Mouse (Mus musculus) limb, embryonic 11.5 days (tissue): Measurements from ENCODE around the gene 1500009C09Rik. TPM values are rescaled to one million over a fixed set of nuclear protein-coding genes. Genes with fewer than 3 reads are reported as not detected.

Experiments
- ATAC-seq: fragments of 200-750 bp; cut with Nextera tagmentation; 2 replicates; pipeline ENCODE4 v1.8.0; 2017; ENCODE audit warnings: low read depth; ENCODE audit not compliant: insufficient number of reproducible peaks, low FRiP score, low TSS enrichment
- DNase-seq: peaks from one replicate; pipeline ENCODE4 v3.0.0-alpha.2; 2015; ENCODE audit warnings: low spot score
- H3K27ac ChIP-seq: fragments of 300-500 bp; sonication (generic); replicated peaks from 2 replicates; pipeline ENCODE4 v1.5.1; 2014; ENCODE audit warnings: low read depth, mild to moderate bottlenecking, low read length
- H3K27me3 ChIP-seq: fragments of 300-500 bp; sonication (generic); 2 replicates; pipeline ENCODE4 v1.6.1; 2014; ENCODE audit warnings: mild to moderate bottlenecking, low read length, mixed read lengths; ENCODE audit not compliant: control insufficient read depth, insufficient read depth
- H3K36me3 ChIP-seq: fragments of 300-500 bp; sonication (generic); 2 replicates; pipeline ENCODE4 v1.6.1; 2014; ENCODE audit warnings: mild to moderate bottlenecking, low read length, moderate library complexity, mixed read lengths; ENCODE audit not compliant: control insufficient read depth, insufficient read depth
- H3K4me1 ChIP-seq: fragments of 300-500 bp; sonication (generic); 2 replicates; pipeline ENCODE4 v1.6.1; 2014; ENCODE audit warnings: low read length, mixed read lengths; ENCODE audit not compliant: control insufficient read depth, insufficient read depth
- H3K4me2 ChIP-seq: fragments of 300-500 bp; sonication (generic); 2 replicates; pipeline ENCODE4 v1.6.1; 2014; ENCODE audit warnings: low read depth, mild to moderate bottlenecking, moderate library complexity; ENCODE audit not compliant: severe bottlenecking
- H3K4me3 ChIP-seq: fragments of 300-500 bp; sonication (generic); 2 replicates; pipeline ENCODE4 v1.5.1; 2014; ENCODE audit warnings: low read depth, low read length
- H3K9ac ChIP-seq: fragments of 300-500 bp; sonication (generic); 2 replicates; pipeline ENCODE4 v1.6.1; 2014; ENCODE audit warnings: mild to moderate bottlenecking, low read length
- H3K9me3 ChIP-seq: fragments of 300-500 bp; sonication (generic); 2 replicates; pipeline ENCODE4 v1.6.1; 2016; ENCODE audit warnings: low read length; ENCODE audit not compliant: control insufficient read depth
- WGBS: fragments of 180-500 bp; shearing (Covaris S2); extraction: QIAGEN DNeasy Blood & Tissue Kit; methylation state at CpG from one replicate; pipeline ENCODE4 v1.1.7; 2014; 5-methylcytosine and 5-hydroxymethylcytosine counted together
- polyA plus RNA-seq: library from polyadenylated mRNA; unstranded; fragments of >200 nt; fragmentation: Nextera tagmentation; extraction: Ambion mirVana; gene quantifications from 2 replicates; pipeline ENCODE4 v1.2.1, GENCODE M21; 2014

The 1500009C09Rik gene
- polyA plus RNA-seq, 1 experiment from 2014 or later = not detected

DNA sequence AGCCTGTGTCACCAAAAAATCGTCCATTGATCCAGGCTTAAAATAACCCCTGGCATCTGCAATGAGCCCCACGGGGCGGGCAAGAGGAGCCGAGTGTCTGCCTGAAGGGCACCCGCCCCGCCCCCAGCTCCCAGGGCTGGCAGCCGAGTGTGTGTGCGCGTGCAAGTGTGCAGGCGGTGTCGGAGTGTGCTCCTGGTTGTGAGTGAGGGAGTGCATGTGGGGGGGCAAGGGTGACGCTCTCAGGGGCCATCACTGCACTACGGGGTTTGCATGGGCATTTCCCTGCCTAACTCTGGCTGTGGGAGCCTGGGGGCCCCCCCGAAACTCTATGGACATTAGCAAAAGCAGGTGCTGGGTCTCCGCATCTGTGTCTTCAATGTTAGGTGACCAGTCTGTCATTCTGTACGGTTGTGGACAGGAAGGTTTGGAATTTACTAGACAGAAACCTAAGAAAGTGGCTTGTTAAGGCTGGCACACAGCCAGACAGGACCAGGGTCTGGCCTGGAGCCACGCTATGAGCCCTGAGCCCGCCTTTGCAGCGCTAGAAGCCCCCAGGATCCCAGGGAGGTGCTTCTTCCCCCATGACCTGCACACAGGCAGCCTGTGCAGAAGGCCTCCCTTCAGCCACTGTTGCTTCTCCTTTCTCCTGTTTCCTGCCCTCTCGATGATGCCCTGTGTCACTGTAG, 35.9 kb upstream of the 1500009C09Rik start:
- H3K4me1 ChIP-seq = 0 out of 2 replicates have a peak, but pooled peaks cover 7% of the 10 kb centered on the region
- WGBS = 53% methylated on average over 20 of the region's 20 CpGs

DNA sequence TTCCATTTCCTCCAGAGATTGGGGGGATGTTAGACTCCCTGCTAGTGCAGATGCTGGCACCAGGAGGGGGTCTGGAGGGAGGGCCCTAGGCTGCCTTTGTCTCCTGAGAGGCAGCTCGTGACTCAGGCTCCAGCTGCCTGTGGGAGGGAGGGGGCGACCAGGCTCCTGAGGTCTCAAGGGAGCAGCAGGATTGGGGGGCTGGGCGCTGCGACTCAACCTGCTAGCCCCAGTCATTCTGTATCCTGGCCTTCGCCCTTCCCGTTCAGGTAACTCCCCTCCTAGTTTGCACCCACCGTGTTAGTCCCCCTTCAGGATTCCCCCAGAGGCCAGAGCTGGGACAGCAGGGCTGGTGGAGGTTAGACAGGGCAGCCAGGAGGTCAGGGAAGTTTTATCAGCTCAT, 35.2 kb upstream of the 1500009C09Rik start:
- no peak for DNase-seq
- Histone ChIP-seq H3K9me3 (no peaks in the 10 kb centered on the region), H3K4me1 (0 out of 2 replicates have a peak, but pooled peaks cover 2% of the 10 kb centered on the region), H3K36me3 (no peaks in the 10 kb centered on the region), H3K27me3 (peaks cover 39% of the 10 kb centered on the region), H3K9ac (no peak overlapping the region), H3K4me3 (no peak overlapping the region), H3K4me2 (no peak overlapping the region), H3K27ac (no peak overlapping the region)
- 12% methylated on average over 7 of the region's 7 CpGs for WGBS
- ATAC-seq = no peak

More for the DNA sequence above, 35.9 kb upstream of the 1500009C09Rik start:
- ATAC-seq (no peak), DNase-seq (no peak)
- H3K4me3 ChIP-seq = no peak overlapping the region
- no peak overlapping the region for H3K9ac ChIP-seq
- H3K4me2 ChIP-seq = no peak overlapping the region
- H3K9me3 ChIP-seq = no peaks in the 10 kb centered on the region
- no peak overlapping the region for H3K27ac ChIP-seq
- peaks cover 47% of the 10 kb centered on the region for H3K27me3 ChIP-seq
- no peaks in the 10 kb centered on the region for H3K36me3 ChIP-seq

DNA sequence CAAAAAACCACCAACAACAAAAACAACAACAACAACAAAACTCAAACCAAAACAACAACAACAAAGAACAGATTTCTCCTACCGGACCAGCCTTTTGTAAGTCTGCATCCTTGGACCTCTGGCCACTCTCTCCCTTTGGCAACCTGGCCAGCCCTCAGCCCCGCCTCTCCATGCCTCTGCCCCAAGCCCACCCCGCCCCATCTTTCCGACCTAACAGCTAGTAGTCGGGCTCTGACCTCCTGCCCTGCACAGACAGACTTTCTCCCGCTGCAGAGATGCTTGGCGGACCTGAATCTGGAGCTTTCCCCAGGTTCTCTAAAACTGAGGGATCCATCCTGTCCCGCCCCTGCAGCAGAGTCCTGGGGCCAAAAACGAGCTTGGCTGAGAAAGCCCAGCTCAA, 34.2 kb upstream of the 1500009C09Rik start:
- no peak overlapping the region for H3K9ac ChIP-seq
- no peaks in the 10 kb centered on the region for H3K4me1 ChIP-seq
- H3K27ac ChIP-seq = no peak overlapping the region
- H3K4me2 ChIP-seq = no peak overlapping the region
- no peak overlapping the region for H3K4me3 ChIP-seq
- 25% methylated on average over 9 of the region's 9 CpGs for WGBS
- ATAC-seq = no peak
- H3K27me3 ChIP-seq = peaks cover 31% of the 10 kb centered on the region
- H3K9me3 ChIP-seq = no peaks in the 10 kb centered on the region
- no peaks in the 10 kb centered on the region for H3K36me3 ChIP-seq
- no peak for DNase-seq

DNA sequence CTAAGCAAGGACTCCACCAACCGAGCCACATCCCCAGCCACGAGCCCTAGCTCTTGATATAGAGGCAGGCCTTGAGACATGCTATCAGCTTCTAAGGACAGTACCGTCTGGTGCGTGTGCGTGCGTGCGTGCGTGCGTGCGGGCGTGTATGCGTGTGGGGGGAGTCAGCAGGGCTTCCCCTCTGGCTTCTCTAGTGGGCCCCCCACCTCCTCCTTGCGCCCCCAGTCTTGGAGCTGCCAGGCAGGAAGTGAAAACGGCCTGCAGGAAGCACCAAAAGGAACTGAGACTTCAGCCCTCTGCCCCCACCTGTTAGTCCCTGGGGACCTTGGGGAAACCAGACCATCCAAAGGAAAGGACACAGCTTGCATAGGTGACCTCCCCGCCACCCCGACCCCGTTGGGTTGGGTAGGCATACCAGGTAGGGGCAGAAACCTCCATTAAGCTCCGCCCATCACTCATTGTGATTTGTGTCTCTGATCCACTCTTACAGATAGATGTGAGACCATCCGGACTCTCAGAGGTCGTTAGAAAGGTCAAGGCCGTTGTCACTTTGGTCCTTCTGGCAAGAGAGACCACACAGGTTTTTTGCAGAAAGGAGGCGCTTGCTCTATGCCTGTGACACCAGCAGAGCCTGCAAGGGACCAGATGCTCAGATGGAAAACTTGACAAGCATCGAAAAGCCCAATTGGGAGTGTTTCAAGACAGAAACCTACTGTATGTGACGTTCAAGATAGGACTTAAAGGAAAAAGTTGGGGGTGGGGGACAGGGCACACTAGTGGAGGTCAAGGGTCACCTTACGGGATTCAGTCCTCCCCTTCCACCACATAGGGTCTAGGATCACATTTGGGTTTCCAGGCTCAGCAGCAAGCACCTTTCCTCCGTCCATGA, 33.2 kb upstream of the 1500009C09Rik start:
- H3K36me3 ChIP-seq = no peaks in the 10 kb centered on the region
- H3K9ac ChIP-seq = no peak overlapping the region
- ATAC-seq (no peak), DNase-seq (no peak)
- no peak overlapping the region for H3K4me3 ChIP-seq
- no peaks in the 10 kb centered on the region for H3K9me3 ChIP-seq
- peaks cover 29% of the 10 kb centered on the region for H3K27me3 ChIP-seq
- 79% methylated on average over 26 of the region's 26 CpGs for WGBS
- H3K4me2 ChIP-seq = no peak overlapping the region
- no peaks in the 10 kb centered on the region; the same call in 1 of the 2 replicates for H3K4me1 ChIP-seq
- no peak overlapping the region for H3K27ac ChIP-seq

DNA sequence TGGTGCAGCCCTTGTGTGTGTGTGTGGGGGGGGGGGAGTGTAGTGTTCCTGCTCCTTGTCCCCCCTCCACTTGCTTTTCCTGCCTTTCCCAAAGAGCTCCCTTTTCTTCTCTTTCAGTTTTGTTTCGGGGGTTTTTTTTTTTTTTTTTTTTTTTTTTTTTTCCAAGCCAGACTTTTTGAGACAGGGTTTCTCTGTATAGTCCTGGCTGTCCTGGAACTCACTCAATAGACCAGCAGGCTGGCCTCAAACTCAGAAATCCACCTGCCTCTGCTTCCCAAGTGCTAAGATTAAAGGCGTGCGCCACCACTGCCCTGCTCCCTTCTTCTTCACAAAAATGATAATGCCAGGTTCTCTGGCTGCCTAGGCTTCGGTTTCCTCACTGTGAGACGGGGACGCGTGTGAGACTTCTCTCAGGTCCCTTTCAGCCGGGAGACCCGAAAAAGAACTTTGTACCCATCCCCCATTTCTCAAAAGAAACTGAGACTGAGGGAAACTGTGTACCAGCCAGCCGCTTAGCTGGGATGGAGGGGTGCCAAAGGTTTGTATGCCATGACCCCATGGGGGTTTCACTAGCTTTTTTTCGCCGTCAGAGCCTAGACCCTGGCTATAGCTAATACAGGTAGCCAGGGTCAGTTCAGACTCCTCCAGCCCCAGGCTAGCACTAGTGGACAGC, 32.1 kb upstream of the 1500009C09Rik start:
- no peak for DNase-seq
- no peak overlapping the region for H3K4me3 ChIP-seq
- 65% methylated on average over 12 of the region's 12 CpGs for WGBS
- no peak for ATAC-seq
- H3K9me3 ChIP-seq = no peaks in the 10 kb centered on the region
- H3K27ac ChIP-seq = no peak overlapping the region
- H3K27me3 ChIP-seq = peaks cover 32% of the 10 kb centered on the region
- no peak overlapping the region for H3K9ac ChIP-seq
- no peaks in the 10 kb centered on the region; the same call in 1 of the 2 replicates for H3K4me1 ChIP-seq
- H3K36me3 ChIP-seq = no peaks in the 10 kb centered on the region
- H3K4me2 ChIP-seq = no peak overlapping the region

DNA sequence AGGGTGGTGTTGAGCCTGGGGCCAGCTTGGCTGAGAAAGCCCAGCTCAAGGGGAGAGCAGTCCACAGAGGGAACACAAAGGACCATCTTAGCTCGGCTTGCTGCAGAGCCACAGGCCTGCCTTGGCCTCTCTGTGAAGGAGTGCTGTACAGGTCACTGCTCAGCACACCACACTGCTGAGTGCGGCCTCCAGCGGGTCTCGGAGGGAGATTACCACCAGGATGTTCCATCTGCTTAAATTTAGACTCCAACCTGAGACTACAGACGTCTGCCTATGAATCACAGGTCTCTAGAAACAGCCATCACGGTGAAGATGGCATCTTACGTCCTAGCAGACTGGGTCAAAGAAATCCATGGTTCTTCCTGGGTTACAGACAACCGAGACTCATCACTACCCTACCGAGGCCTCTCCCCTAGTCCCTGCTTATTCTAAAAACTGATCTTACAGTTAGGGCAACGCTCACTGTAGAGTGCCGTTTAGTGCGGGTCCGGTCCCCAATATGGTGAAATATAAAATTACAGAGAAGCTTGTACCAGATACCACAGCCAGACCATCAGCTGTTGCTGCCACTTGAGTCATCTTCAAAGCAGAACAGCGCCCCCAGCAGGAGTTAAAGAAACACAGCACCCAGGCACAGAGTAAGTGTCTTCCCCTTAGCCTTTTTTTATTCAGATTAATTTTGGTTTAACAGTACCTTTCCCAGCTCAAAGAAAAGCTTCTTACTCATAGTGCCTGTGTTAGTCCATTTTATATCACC, 30.9 kb upstream of the 1500009C09Rik start:
- no peaks in the 10 kb centered on the region; the same call in 1 of the 2 replicates for H3K4me1 ChIP-seq
- 71% methylated on average over 14 of the region's 14 CpGs for WGBS
- no peaks in the 10 kb centered on the region for H3K9me3 ChIP-seq
- H3K27me3 ChIP-seq = peaks cover 26% of the 10 kb centered on the region
- no peaks in the 10 kb centered on the region for H3K36me3 ChIP-seq
- H3K9ac ChIP-seq = peak overlapping the region; percentile 13; the same call in 1 of the 2 replicates
- ATAC-seq = no peak
- no peak for DNase-seq
- no peak overlapping the region for H3K27ac ChIP-seq
- no peak overlapping the region for H3K4me3 ChIP-seq
- no peak overlapping the region for H3K4me2 ChIP-seq

DNA sequence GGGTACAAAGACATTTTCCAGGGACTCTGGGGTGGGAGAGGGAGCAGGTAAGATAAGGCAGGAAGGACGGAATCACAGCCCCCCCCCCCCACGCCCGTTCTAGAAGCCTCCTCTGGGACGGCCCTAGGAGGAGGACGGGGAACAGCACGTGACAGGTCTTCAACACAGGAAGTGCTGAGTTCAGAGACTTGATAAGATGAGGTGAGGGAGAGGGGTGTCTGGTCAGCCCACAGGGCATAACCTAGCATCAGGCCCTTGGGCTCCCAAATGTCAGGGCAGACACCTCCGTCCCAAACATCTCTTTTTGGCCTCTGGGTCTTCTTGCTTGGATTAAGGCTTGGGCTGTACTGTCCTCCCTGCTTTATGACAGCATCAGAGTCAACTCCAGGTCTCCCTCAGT, 28.9 kb upstream of the 1500009C09Rik start:
- Histone ChIP-seq H3K4me2 (no peak overlapping the region), H3K9ac (no peak overlapping the region), H3K27ac (no peak overlapping the region), H3K4me3 (no peak overlapping the region), H3K9me3 (no peaks in the 10 kb centered on the region), H3K36me3 (no peaks in the 10 kb centered on the region), H3K4me1 (no peaks in the 10 kb centered on the region; the same call in 1 of the 2 replicates), H3K27me3 (peaks cover 23% of the 10 kb centered on the region)
- ATAC-seq = no peak; the same call in 1 of the 2 replicates
- no peak for DNase-seq
- 28% methylated on average over 6 of the region's 7 CpGs for WGBS
